Mouse (Mus musculus) right cerebral cortex, adult 2 months (tissue): ENCODE measurements around the gene Ufd1.

Experiments
- DNase-seq, 2 experiments: peaks; one replicate each; pipeline ENCODE4 v3.0.0; 2021 to 2022; ENCODE audit warnings: low spot score in 2 of 2

Gene Ufd1

GRCm38 (mm10) chr16:18811468-18812384, at the start of gene Ufd1, which contains the start of gene Cdc45:
Ufd1 (plus strand) TSS chr16:18811779.
Cdc45 (minus strand) TSS chr16:18811987.
- peak; percentile 90 to 91 for DNase-seq

- DNase-seq = no peak
Observed at GRCm38 (mm10) chr16:18762960-18763359, 48.6 kb upstream of the Ufd1 start.

- no peak for DNase-seq
Observed at GRCm38 (mm10) chr16:18766390-18766789, 45.2 kb upstream of the Ufd1 start.

- DNase-seq = no peak
Observed at GRCm38 (mm10) chr16:18769501-18769900, 42.1 kb upstream of the Ufd1 start.

GRCm38 (mm10) chr16:18773936-18774335, 37.6 kb upstream of the Ufd1 start:
- no peak for DNase-seq

- no peak for DNase-seq
Observed at GRCm38 (mm10) chr16:18775621-18776555, 35.7 kb upstream of the Ufd1 start.

GRCm38 (mm10) chr16:18776556-18777100, 35.0 kb upstream of the Ufd1 start, which contains the start of gene Cldn5:
Cldn5 (plus strand) TSS chr16:18776847.
- no peak for DNase-seq

- DNase-seq = peak in 1 of 2 experiments; percentile 12
Observed at GRCm38 (mm10) chr16:18777101-18778080, 34.2 kb upstream of the Ufd1 start.

- DNase-seq = no peak
Observed at GRCm38 (mm10) chr16:18778461-18778860, 33.1 kb upstream of the Ufd1 start.

- no peak for DNase-seq
Observed at GRCm38 (mm10) chr16:18781810-18782209, 29.8 kb upstream of the Ufd1 start.

- DNase-seq = no peak
Observed at GRCm38 (mm10) chr16:18785025-18785424, 26.6 kb upstream of the Ufd1 start.

- no peak for DNase-seq
Observed at GRCm38 (mm10) chr16:18785485-18785884, 26.1 kb upstream of the Ufd1 start.

- DNase-seq = no peak
Observed at GRCm38 (mm10) chr16:18786652-18787051, 24.9 kb upstream of the Ufd1 start.

- DNase-seq = no peak
Observed at GRCm38 (mm10) chr16:18788627-18789406, 22.8 kb upstream of the Ufd1 start.

GRCm38 (mm10) chr16:18795223-18795899, 16.2 kb upstream of the Ufd1 start:
- DNase-seq = peak; percentile 31 to 44

GRCm38 (mm10) chr16:18796645-18797044, 14.9 kb upstream of the Ufd1 start:
- no peak for DNase-seq

GRCm38 (mm10) chr16:18798151-18798550, 13.4 kb upstream of the Ufd1 start:
- no peak for DNase-seq

- peak; percentile 81 to 84 for DNase-seq
Observed at GRCm38 (mm10) chr16:18798841-18799240, 12.7 kb upstream of the Ufd1 start.

- DNase-seq = no peak
Observed at GRCm38 (mm10) chr16:18805746-18806145, 5.8 kb upstream of the Ufd1 start.
